Mouse (Mus musculus) lung, adult 18-20 months (tissue): Measurements from ENCODE around the gene Zfp820.
A peak's percentile ranks its signal among the peaks of the same experiment; 100 is the strongest.
"Not testable (repeated sequence)": the region's sequence is repeated elsewhere in the genome, so short reads cannot be mapped to it uniquely, and the experiment has no call there.

Experiments used
- DNase-seq, 2 experiments: peaks; one replicate each; pipeline ENCODE4 v3.0.0; 2022; ENCODE audit warnings: mixed read lengths in 2 of 2

Zfp820 gene

DNA sequence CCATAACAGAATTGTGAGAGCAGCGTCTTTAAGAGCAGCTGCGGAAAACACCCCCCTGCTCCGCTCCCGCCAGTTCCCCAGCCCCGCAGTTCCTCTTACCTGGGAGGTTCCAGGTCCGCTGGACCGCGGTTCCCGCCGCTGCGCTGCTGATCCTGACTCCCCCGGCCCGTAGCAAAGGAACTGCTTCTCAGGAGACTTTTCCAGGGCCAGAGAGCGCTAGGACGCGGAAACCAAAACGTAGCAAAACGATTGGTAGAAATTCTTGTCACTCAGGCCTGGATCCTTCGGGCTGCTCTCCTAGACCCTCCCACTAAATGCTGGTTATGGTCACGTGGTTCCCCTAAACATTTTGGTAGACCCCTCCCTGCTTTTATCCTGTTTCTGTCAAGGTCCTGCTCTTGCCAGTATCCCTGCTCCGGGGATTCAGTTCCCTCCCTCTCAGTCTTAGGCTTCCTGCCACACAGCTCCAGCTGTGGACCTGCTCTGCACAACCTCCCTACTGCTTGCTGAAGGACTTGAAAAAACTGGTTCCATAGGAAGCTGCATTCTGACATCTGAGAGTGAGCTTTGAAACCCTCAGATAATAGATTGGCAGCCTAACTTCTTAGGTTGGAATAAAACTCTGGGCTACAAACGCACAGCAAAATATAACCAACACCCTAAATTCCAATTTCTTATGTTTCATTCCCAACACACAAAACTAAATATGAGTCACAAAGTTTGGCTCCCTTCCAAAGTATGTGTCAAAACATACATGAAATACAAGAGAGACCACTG is at the start of gene Zfp820:
Gene Zfp820, minus strand, starts transcription at position 228 of the 777 bp plus-strand sequence.
- DNase-seq, result peak; percentile 67 to 74

DNA sequence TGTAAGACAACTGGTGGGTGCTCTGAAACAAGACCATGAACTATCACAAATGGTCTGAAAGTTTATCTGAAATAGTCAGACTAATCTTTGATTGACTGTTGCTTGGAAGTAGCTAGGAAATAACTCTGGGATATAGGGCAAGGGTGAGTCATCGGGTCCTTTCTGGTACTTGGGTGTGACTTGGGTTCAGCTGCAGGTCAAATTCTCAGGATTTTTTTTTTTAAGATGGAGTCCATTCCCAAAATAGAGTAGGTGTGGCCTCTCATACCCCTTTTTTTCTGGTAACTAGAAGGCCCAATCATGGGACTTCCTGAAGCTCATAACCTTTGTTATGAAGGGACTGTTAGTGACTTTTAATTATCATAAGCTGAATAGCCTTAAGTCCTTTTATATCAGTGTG is 25.7 kb upstream of the Zfp820 start:
- DNase-seq, result no peak

DNA sequence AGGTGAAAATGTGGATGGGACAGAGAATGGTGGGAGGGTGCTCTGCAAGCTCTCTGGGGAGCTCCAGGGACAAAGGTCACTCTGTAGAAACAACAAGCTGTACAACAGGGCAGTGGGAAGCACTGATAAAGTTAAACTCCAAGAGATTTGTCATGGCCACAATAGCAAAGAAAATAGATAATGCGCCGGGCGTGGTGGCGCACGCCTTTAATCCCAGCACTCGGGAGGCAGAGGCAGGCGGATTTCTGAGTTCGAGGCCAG is 680 bp upstream of the Zfp820 start:
- DNase-seq, result not testable (repeated sequence)

DNA sequence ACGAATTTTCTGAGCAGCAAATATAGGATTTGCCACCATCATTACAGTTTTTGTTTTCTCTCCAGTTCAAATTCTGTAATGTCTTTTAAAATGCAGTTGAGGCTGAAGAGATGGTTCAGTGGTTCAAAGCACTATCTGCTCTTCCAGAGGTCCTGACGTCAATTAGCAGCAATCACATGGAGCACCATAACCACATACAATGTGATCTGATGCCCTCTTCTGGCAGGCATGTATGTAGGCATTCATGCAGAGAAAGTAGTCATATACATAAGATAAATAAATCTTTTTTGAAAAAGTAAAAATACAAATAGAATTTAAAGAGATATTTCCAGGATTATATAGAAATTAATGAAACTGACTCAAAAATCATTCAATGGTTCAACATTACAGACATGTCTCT is 7.1 kb downstream of the Zfp820 start:
- DNase-seq, result no peak

DNA sequence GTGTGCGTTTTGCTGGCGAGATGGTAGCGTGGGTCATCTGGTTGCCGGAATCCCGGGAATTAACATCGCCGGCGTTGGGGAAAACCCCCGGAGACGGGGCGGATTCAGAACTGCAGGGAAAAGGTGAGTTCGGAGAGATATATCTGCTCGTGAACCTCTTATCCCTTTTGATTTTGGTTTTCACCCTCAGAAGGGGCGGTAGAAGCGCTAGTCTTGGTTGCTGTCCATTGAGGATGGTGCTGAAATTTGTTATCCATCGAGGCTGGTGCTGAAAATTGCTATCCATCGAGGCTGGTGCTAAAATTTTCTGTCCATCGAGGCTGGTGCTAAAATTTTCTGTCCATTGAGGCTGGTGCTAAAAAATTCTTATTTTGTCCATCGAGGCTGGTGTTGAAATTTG is 44.2 kb downstream of the Zfp820 start:
- DNase-seq, result not testable (repeated sequence)

DNA sequence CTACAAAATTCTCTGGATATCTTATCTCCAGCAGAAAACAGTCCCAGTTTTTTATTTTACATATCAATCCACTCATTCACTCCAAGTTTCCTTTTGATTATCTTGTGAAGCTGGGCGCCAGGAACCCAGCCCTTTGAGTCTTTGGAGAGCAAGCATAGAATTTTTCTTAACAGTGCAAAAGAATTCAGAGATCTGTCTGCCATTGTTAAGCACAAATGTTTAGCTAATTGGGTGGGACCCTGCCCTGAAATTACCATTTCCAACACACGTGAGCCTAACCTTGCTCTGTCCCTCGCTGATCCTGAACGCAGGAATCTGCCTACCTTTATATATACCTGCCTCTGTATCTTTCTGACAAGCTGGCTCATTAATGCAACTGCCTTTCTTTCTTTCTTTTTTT is 53.3 kb downstream of the Zfp820 start:
- DNase-seq, result no peak

DNA sequence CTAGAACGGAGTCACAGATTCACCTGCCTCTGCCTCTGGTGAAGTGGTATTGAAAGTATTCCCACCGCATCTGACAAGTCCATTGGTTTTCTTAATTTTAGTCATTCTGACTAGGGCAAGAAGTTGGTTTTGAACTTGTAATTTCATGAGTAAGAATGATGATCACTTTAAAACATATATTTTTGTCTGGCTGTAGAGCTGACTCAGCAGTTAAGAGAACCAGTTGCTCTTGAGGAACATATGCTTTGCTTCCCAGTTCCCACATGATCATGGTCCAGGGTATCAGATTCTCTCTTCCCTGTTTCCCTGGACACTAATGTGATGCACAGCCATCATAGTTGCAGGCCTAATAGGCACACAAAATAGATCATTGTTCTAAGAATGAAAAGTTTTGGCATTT is 75.2 kb downstream of the Zfp820 start:
- DNase-seq, result no peak
